Comparison of ENCODE assay signal across 25 mouse cellular contexts in the genomic region with DNA sequence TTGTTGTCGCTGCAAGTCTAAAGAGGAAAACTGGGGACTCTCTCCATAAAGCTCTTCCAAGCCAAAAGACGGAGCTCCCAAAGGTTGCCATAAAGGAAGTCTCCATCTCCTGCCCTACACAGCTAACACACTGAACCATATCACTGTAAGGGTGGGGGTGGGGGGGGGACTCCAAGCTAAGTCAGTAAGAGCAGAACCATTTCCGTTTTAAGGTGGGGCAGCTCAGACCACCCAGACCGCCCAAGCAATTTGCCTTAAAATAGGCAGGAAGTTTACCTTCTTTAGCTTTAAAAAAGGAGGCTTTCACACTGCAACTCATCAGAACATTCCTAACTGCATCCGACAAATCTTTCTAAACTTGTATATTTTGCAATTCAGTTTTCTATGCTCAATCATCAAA. TPM values are rescaled to one million over a fixed set of nuclear protein-coding genes. Genes with fewer than 3 reads are reported as not detected.
DNase-seq lines count a peak whose midpoint lies in the region; TF ChIP-seq lines count a peak whose summit lies in the region.
"Had no signal": no experiment of that assay in that cellular context is flagged by ENCODE, and none has a peak within 500 bp of the region (broad histone marks: within the 10 kb centered on the region; RNA-seq: fewer than 3 reads in every experiment).

No protein-coding gene starts in this region.

- in situ Hi-C loops in ES-E14 (cut with MboI; ENCODE audit: low sequenced_read_pairs in 2 of 2, unreplicated experiment in 2 of 2): no loop called here

- H3K4me1 ChIP-seq in ES-E14 (ENCODE audit: control insufficient read depth in 2 of 2, insufficient read depth in 2 of 2, low read length in 2 of 2, poor library complexity in 1 of 2): peaks cover 12 to 14% of the 10 kb centered on the region in 2 experiments; a peak in 3 of 4 replicates

- H3K36me3 ChIP-seq in ES-E14 (ENCODE audit: control insufficient read depth, insufficient read depth, low read length, poor library complexity, severe bottlenecking): no peaks in the 10 kb centered on the region
- H3K36me3 ChIP-seq: embryonic facial prominence, embryonic 13.5 days; embryonic facial prominence, embryonic 15.5 days; forebrain, embryonic 15.5 days had no signal

- no peak overlapping the region; the same call in 1 of the 2 replicates for H3K9ac ChIP-seq in ES-E14 (ENCODE audit: insufficient read depth, low read depth, low read length, poor library complexity, severe bottlenecking)
- H3K9ac ChIP-seq: embryonic facial prominence, embryonic 13.5 days; embryonic facial prominence, embryonic 15.5 days; forebrain, embryonic 13.5 days; forebrain, embryonic 15.5 days; forebrain, postnatal 0 days had no signal

- intact Hi-C loops in heart, postnatal 36 days (cut with DNase I): no loop called here

- no peaks in the 10 kb centered on the region for H3K9me3 ChIP-seq in ES-E14 (ENCODE audit: control insufficient read depth, insufficient read depth, low read depth, low read length)
- H3K9me3 ChIP-seq: embryonic facial prominence, embryonic 13.5 days; embryonic facial prominence, embryonic 15.5 days; forebrain, embryonic 13.5 days; forebrain, embryonic 15.5 days had no signal

- no peak overlapping the region for H3K4me3 ChIP-seq in ES-E14 (ENCODE audit: insufficient read depth in 1 of 2, low read depth in 1 of 2, low read length in 2 of 2, poor library complexity in 1 of 2, severe bottlenecking in 1 of 2)
- H3K4me3 ChIP-seq: embryonic facial prominence, embryonic 13.5 days; embryonic facial prominence, embryonic 15.5 days; erythroblast, embryonic 14.5 days; forebrain, embryonic 13.5 days; forebrain, embryonic 15.5 days had no signal

- DNase-seq in heart, adult 11 months: peak; percentile 42
- no peak for DNase-seq in heart, postnatal 36 days
- DNase-seq in ES-E14 (ENCODE audit: low read depth, low spot score) (peak; percentile 47), ZHBTc4 (ENCODE audit: low read depth, low spot score) (peak; percentile 88)
- no peak for DNase-seq in urinary bladder, adult 18-20 months (ENCODE audit: low spot score in 2 of 2)
- DNase-seq in ovary, postnatal 14 days (ENCODE audit: low spot score): no peak
- DNase-seq: adrenal gland, adult 2 months; adrenal gland, postnatal 10 days; adrenal gland, postnatal 25 days; B cell, adult 2 months; cerebellum, adult 11 months; cerebellum, adult 18-20 months; cerebellum, adult 8-10 months; cerebellum, adult 9-11 months; cerebellum, postnatal 14 days; cerebellum, postnatal 36 days; embryo, embryonic 11 days; forebrain, postnatal 0 days had no signal

- H3K27ac ChIP-seq in ES-E14 (ENCODE audit: insufficient read depth, low read depth, low read length, poor library complexity, severe bottlenecking): peak overlapping the region; percentile 95; the same call in 1 of the 2 replicates
- H3K27ac ChIP-seq: embryonic facial prominence, embryonic 13.5 days; embryonic facial prominence, embryonic 15.5 days; forebrain, embryonic 13.5 days; forebrain, embryonic 15.5 days had no signal

TF ChIP-seq in ES-E14, 5 proteins besides CTCF, POLR2A, EP300 and RAD21:
- no peak for TF ChIP-seq ZNF384 (IDR thresholded peaks at IDR 0.05; ENCODE audit: low read depth, low read length)
- no peak for TF ChIP-seq CHD2 (IDR thresholded peaks at IDR 0.05; ENCODE audit: low read depth, low read length)
- TF ChIP-seq ZC3H11A (IDR thresholded peaks at IDR 0.05; ENCODE audit: borderline replicate concordance, low read depth, low read length): no peak
- no peak for TF ChIP-seq MAFK (IDR thresholded peaks at IDR 0.05; ENCODE audit: insufficient read depth, low read depth, low read length)
- TF ChIP-seq HCFC1 (IDR thresholded peaks at IDR 0.05; ENCODE audit: borderline replicate concordance, insufficient read depth, low read length): no peak
TF ChIP-seq in ES-E14: peak in this region for 0.

RNA-seq across cellular contexts. Expression of a gene that starts 4.0 kb away (rescaled TPM):
- 1 to 10 TPM; 6.7 to 6.9 TPM for total RNA-seq in heart, postnatal 36 days (2021)
- 66.9 and 81.3 TPM in 2 replicates for total RNA-seq in ES-E14 (2012; rRNA removed)

RNA-seq across cellular contexts. Expression of a gene that starts 42.7 kb away (rescaled TPM):
- total RNA-seq in heart, postnatal 36 days (2021): 10 to 100 TPM; 66.9 to 79.2 TPM
- total RNA-seq in ES-E14 (2012; rRNA removed): 6.5 and 6.9 TPM in 2 replicates

RNA-seq across cellular contexts. Expression of a gene that starts 52.1 kb away (rescaled TPM):
- not detected for total RNA-seq in heart, postnatal 36 days (2021)
- total RNA-seq in ES-E14 (2012; rRNA removed): 1.2 and 1.4 TPM in 2 replicates
- total RNA-seq: MEL had no signal

RNA-seq across cellular contexts. Expression of a gene that starts 53.9 kb away (rescaled TPM):
- 1 to 10 TPM; 4.0 to 4.7 TPM for total RNA-seq in heart, postnatal 36 days (2021)
- total RNA-seq in ES-E14 (2012; rRNA removed): 4.8 and 6.7 TPM in 2 replicates
- total RNA-seq: CH12.LX, MEL had no signal

Comparison
In these comparisons a context has a peak if more than half of its experiments do, and no peak if none do; other contexts are left out.
1. DNase-seq: peak in heart, adult 11 months (single experiment), ES-E14 (single experiment) and ZHBTc4 (single experiment); none in heart, postnatal 36 days (0 of 2), urinary bladder, adult 18-20 months (0 of 2) and ovary, postnatal 14 days (single experiment).